Mouse (Mus musculus) liver, embryonic 14 days (tissue): ENCODE data around the gene Cspg5. TPM values are rescaled to one million over a fixed set of nuclear protein-coding genes. Genes with fewer than 3 reads are reported as not detected.

Experiments
- polyA plus RNA-seq: library from polyadenylated mRNA; depleted of rRNA; stranded (reverse); fragments of >200 nt; gene quantifications from 2 replicates; pipeline ENCODE4 v1.2.3, GENCODE M21; 2012; rRNA removed

Cspg5 gene
- 0.20 and 0.23 TPM in 2 replicates for polyA plus RNA-seq

GRCm38 (mm10) chr9:110243221-110243833 is at the start of gene Cspg5:
Gene Cspg5 (plus strand): TSS chr9:110243783.

GRCm38 (mm10) chr9:110304969-110305651 is 61.5 kb downstream of the Cspg5 start, which contains the start of gene Elp6:
Gene Elp6 (plus strand): TSS chr9:110305173.

Other genes with a start within 250 kb of the Cspg5 start
- 14.9 and 15.6 TPM in 2 replicates for gene Smarcc1, start 126.1 kb upstream of the Cspg5 start, polyA plus RNA-seq
- 21.2 and 24.1 TPM in 2 replicates for gene Dhx30, start 126.0 kb upstream of the Cspg5 start, polyA plus RNA-seq
- 7.8 and 8.1 TPM in 2 replicates for gene Elp6, start 61.4 kb downstream of the Cspg5 start, polyA plus RNA-seq
- gene Scap, start 89.5 kb downstream of the Cspg5 start, polyA plus RNA-seq, result 7.0 and 10.0 TPM in 2 replicates
- 3.2 and 4.1 TPM in 2 replicates for gene Ptpn23, start 164.4 kb downstream of the Cspg5 start, polyA plus RNA-seq
- 30.1 and 49.8 TPM in 2 replicates for gene Ngp, start 176.0 kb downstream of the Cspg5 start, polyA plus RNA-seq
- 2.6 and 2.8 TPM in 2 replicates for gene Klhl18, start 232.9 kb downstream of the Cspg5 start, polyA plus RNA-seq
- gene Kif9, start 233.2 kb downstream of the Cspg5 start, polyA plus RNA-seq, result 0.14 and 0.15 TPM in 2 replicates